Mouse (Mus musculus) stomach, embryonic 16.5 days (tissue): ENCODE measurements around the gene Fubp3. TPM values are rescaled to one million over a fixed set of nuclear protein-coding genes. Genes with fewer than 3 reads are reported as not detected.

Experiments used
- ATAC-seq: fragments of 200-750 bp; cut with Nextera tagmentation; 2 replicates; pipeline ENCODE4 v1.8.0; 2017; ENCODE audit warnings: moderate number of reproducible peaks, moderate TSS enrichment; ENCODE audit not compliant: insufficient read depth, low FRiP score
- H3K27ac ChIP-seq: fragments of 300-500 bp; sonication (generic); 2 replicates; pipeline ENCODE4 v1.5.1; 2014; ENCODE audit warnings: low read length
- H3K27me3 ChIP-seq: fragments of 300-500 bp; sonication (generic); 2 replicates; pipeline ENCODE4 v1.6.1; 2014; ENCODE audit warnings: low read length, control low read depth, mixed read lengths; ENCODE audit not compliant: control insufficient read depth, insufficient read depth
- H3K36me3 ChIP-seq: fragments of 300-500 bp; sonication (generic); 2 replicates; pipeline ENCODE4 v1.6.1; 2014; ENCODE audit warnings: low read length; ENCODE audit not compliant: control insufficient read depth, insufficient read depth
- H3K4me1 ChIP-seq: fragments of 300-500 bp; sonication (generic); 2 replicates; pipeline ENCODE4 v1.6.1; 2014; ENCODE audit warnings: low read length, control low read depth, mixed read lengths; ENCODE audit not compliant: control insufficient read depth, insufficient read depth
- H3K4me2 ChIP-seq: fragments of 300-500 bp; sonication (generic); 2 replicates; pipeline ENCODE4 v1.6.1; 2014; ENCODE audit warnings: low read depth, low read length, mixed read lengths
- H3K4me3 ChIP-seq: fragments of 300-500 bp; sonication (generic); replicated peaks from 2 replicates; pipeline ENCODE4 v1.5.1; 2014; ENCODE audit warnings: mild to moderate bottlenecking, low read length
- H3K9ac ChIP-seq: fragments of 300-500 bp; sonication (generic); 2 replicates; pipeline ENCODE4 v1.6.1; 2014; ENCODE audit warnings: low read length
- H3K9me3 ChIP-seq: fragments of 300-500 bp; sonication (generic); replicated peaks from 2 replicates; pipeline ENCODE4 v1.6.1; 2016; ENCODE audit warnings: low read length, control low read depth; ENCODE audit not compliant: control insufficient read depth
- WGBS: fragments of 180-500 bp; shearing (Covaris S2); extraction: QIAGEN DNeasy Blood & Tissue Kit; methylation state at CpG from one replicate; pipeline ENCODE4 v1.1.7; 2014; 5-methylcytosine and 5-hydroxymethylcytosine counted together
- polyA plus RNA-seq: library from polyadenylated mRNA; unstranded; fragments of >200 nt; fragmentation: Nextera tagmentation; extraction: Ambion mirVana; gene quantifications from 2 replicates; pipeline ENCODE4 v1.2.1, GENCODE M21; 2015

The Fubp3 gene
- polyA plus RNA-seq, 1 experiment from 2014 or later, result 73.1 TPM

DNA sequence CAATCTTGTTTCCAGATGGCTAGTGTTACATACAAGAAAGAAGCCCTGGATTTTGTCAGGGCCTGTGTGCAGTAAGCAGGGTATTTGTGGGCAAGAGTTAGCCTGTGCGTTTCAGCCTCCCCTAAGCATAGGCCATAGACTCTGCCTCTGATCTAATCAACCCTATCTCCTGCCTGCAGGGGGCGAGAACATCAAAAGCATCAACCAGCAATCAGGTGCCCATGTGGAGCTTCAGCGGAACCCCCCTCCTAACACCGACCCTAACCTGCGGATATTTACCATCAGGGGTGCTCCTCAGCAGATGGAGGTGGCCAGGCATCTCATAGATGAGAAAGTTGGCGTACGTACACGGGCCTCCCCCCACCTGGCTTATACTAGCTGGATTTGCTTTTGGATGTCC lies 38.9 kb downstream of the Fubp3 start:
- WGBS, result 83% methylated on average over 8 of the region's 8 CpGs
- no peaks in the 10 kb centered on the region for H3K9me3 ChIP-seq
- no peak overlapping the region for H3K4me2 ChIP-seq
- no peak overlapping the region for H3K9ac ChIP-seq
- H3K4me1 ChIP-seq, result no peaks in the 10 kb centered on the region
- peaks cover 21% of the 10 kb centered on the region for H3K36me3 ChIP-seq
- no peak overlapping the region for H3K4me3 ChIP-seq
- ATAC-seq, result no peak
- H3K27ac ChIP-seq, result no peak overlapping the region
- no peaks in the 10 kb centered on the region for H3K27me3 ChIP-seq

DNA sequence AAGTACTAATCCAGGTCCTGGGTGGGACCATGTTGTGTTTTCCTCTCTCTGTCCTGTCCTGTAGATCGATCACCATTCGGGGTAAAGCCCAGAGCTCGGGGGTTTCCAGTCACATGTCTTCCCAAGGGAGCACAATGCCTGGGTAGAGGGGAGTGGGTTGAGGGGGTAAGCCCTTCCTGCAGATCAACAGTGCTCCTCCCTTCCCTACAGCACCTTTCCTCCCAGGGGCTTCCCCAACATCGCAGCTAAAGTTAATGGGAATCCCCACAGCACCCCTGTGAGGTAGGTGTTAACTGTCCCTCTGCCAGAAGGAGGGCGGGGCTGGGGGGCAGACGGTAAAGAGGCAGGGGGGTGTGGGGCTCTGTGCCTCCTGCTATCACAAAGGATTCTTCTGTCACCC lies 40.2 kb downstream of the Fubp3 start:
- Histone ChIP-seq H3K36me3 (peaks cover 21% of the 10 kb centered on the region), H3K4me2 (no peak overlapping the region), H3K4me1 (no peaks in the 10 kb centered on the region), H3K27me3 (no peaks in the 10 kb centered on the region), H3K9ac (no peak overlapping the region), H3K27ac (no peak overlapping the region), H3K4me3 (no peak overlapping the region), H3K9me3 (no peaks in the 10 kb centered on the region)
- 71% methylated on average over 6 of the region's 6 CpGs for WGBS
- no peak for ATAC-seq

DNA sequence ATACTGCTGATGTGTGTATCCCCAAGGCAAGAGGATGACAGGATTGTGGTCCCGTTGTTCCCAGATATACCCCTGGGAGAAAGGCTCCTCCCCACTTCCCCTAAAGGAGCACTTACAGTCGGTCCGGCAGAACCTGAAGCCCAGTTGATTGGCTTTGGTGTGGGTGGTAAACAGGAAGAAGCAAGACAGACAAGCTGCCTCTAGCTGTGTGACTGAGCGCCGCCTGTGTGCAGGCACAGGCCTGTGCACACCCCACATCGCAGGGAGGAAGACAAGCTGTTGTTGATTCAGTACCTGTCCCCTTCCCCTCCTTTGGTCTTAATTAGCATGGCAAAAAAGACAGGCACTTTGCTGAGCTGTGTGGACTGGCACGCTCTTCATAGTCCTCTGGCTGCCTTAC lies 41.3 kb downstream of the Fubp3 start:
- WGBS, result 84% methylated on average over 7 of the region's 7 CpGs
- no peak overlapping the region for H3K4me2 ChIP-seq
- H3K27ac ChIP-seq, result no peak overlapping the region
- H3K36me3 ChIP-seq, result peaks cover 19% of the 10 kb centered on the region
- H3K9ac ChIP-seq, result no peak overlapping the region
- no peaks in the 10 kb centered on the region for H3K27me3 ChIP-seq
- H3K4me3 ChIP-seq, result no peak overlapping the region
- no peaks in the 10 kb centered on the region for H3K4me1 ChIP-seq
- H3K9me3 ChIP-seq, result no peaks in the 10 kb centered on the region
- ATAC-seq, result no peak

DNA sequence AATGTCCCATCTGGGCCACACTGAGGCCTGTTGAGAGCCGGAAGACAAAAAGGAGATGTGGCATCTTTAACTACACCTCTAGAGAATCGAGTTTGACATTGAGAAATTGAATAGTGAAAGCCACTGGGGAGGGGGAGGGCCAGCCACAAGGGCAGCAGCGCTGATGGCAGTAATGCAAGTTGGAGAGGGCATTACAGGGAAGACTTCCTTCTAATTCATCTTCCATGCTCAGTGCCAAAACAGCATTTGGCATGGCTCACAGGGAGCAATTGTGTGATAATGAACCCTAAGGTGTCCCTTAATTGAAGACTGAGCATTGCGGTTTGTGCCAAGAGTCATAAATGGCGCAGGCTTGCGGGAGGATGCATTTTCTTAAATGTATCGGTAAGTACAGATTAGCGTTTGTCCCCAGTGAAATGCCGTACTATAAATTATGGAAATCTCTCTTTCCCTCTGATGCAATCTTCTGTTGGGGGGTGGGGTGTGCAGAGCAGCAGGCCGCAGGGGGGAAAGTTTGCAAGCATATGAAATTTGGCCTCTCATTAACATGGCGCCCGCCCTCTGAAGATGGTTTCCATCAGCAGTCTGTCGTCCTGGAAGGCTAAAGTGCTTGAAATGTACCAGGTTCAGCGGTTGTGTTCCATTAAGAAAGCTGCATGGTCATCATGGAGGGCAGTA lies 46.2 kb downstream of the Fubp3 start:
- Histone ChIP-seq H3K27me3 (no peaks in the 10 kb centered on the region), H3K4me1 (no peaks in the 10 kb centered on the region), H3K4me3 (no peak overlapping the region), H3K9ac (no peak overlapping the region), H3K9me3 (no peaks in the 10 kb centered on the region), H3K36me3 (peaks cover 7% of the 10 kb centered on the region), H3K4me2 (no peak overlapping the region), H3K27ac (no peak overlapping the region)
- ATAC-seq, result no peak
- 77% methylated on average over 14 of the region's 14 CpGs for WGBS

DNA sequence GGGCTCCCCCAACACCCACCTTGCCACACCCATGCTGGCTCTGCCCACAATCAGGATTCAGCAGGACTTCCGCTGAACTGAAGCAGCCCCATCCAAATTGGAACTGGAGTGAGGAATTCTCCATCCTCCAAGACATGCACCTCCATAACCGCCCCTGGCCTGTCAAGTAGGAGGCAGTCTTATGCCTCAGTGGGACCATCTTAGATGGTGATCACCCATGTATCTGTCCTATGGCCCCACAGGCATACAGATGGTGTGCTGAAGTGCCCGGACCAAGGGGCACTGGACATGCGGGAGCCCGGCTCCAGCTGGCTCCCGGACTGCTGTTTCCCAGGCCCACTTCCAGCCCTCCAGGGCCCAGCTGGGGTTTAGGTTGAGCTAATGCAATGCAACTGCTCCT lies 46.8 kb downstream of the Fubp3 start:
- Histone ChIP-seq H3K27me3 (no peaks in the 10 kb centered on the region), H3K27ac (no peak overlapping the region), H3K4me2 (no peak overlapping the region), H3K4me3 (no peak overlapping the region), H3K4me1 (no peaks in the 10 kb centered on the region), H3K9me3 (0 out of 2 replicates have a peak, but pooled peaks cover 4% of the 10 kb centered on the region), H3K9ac (no peak overlapping the region), H3K36me3 (peaks cover 7% of the 10 kb centered on the region)
- ATAC-seq, result no peak
- 91% methylated on average over 6 of the region's 6 CpGs for WGBS

DNA sequence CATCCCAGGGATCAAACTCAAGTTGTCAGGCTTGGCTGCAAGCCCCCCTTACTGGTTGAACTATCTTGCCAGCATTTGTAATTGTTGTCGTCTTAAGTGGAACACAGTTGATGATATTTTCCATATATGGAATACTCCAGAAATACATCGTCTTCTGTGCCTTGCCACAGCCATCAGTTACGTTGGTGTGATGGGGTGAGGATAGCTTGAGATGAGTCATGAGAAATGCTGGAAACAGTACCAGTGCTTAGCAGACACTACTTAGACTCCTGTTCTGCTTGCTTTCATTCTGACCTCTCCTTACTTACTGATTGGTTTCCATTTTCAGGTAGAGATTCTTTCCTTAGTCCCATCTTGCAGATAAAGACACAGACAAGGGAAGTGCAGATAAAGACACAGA lies 61.1 kb downstream of the Fubp3 start:
- 38% methylated on average over 3 of the region's 3 CpGs for WGBS
- no peak overlapping the region for H3K4me3 ChIP-seq
- H3K9me3 ChIP-seq, result no peaks in the 10 kb centered on the region
- H3K27ac ChIP-seq, result no peak overlapping the region
- peaks cover 11% of the 10 kb centered on the region; the same call in 1 of the 2 replicates for H3K4me1 ChIP-seq
- no peak overlapping the region for H3K4me2 ChIP-seq
- ATAC-seq, result no peak
- H3K27me3 ChIP-seq, result peaks cover 70% of the 10 kb centered on the region
- no peaks in the 10 kb centered on the region for H3K36me3 ChIP-seq
- H3K9ac ChIP-seq, result no peak overlapping the region

DNA sequence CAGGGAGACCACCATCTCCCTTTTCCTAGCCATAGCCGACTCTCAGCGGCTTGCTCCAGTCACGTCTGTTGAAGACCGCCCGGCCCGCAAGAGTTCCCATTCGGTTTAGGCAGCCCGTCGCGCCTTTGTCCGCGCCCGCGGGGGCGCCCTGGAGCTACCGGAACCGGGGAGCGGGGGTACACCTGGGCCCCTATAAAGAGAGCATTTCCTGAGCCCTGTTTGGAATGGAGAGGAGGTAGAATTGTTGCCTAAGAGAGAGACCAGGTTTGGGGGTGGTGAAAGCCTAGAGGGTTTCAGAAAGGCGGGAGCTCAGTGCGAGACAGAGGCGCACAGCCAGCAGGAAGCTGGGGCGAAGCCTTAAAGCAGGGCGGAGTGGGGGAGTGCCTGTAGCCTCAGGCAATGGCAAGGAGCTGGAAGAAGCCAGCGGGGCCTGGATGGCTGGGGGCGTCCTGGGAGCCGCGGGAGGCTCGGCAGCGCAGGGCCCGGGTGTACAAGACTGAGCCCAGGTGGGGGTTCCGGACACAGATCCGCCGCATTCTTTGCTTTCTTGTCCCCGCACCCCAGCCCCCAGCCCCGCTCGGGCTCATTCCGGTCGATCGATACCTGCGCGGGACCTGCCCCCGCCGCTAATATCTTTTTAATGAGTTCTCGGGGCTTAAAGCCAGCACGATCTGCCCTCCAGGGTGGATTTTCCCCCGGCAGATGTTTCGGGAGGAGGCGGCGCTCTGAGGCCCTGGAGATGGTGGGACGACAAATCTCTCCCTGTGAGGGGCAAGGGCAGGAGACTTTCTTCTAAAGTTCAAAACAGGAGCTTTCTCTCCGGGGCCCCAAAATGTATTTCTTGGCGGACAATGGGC lies 63.1 kb downstream of the Fubp3 start:
- Histone ChIP-seq H3K4me1 (peaks cover 11% of the 10 kb centered on the region; the same call in 1 of the 2 replicates), H3K9me3 (no peaks in the 10 kb centered on the region), H3K4me2 (peak overlapping the region; percentile 27), H3K27me3 (peaks cover 89% of the 10 kb centered on the region), H3K36me3 (no peaks in the 10 kb centered on the region), H3K4me3 (peak overlapping the region; percentile 22), H3K9ac (no peak overlapping the region), H3K27ac (no peak overlapping the region)
- no peak for ATAC-seq
- WGBS, result 1% methylated on average over 52 of the region's 52 CpGs

DNA sequence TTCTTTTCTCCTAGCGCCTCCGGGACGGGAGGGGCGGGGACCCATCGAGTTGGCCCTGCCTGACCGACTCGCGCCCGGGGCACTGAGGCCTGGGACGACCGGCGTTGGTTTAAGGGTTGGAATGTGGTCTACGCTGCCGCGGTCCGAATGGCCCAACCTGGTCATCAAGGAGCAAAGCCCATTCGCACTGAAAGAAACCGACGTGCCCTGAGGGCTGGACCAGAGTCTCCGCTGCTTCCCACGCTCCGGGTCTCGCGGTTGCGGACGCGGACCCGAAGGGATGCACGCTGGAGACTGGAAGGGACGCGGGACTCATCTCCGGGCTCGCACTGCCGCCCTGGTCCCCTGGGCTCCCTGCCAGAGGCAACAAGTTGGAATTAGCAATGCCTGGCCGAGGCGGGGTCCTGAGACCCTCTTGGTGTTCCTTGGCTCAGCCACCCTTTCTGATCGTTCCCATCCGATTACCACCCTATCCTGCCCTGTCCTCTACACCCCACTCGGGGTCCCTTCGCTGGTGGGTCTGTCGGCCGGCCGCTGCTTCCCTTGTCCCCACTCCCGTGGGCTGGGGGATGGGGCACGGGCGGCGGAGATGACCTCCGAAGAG lies 63.8 kb downstream of the Fubp3 start:
- H3K4me1 ChIP-seq, result peaks cover 11% of the 10 kb centered on the region; the same call in 1 of the 2 replicates
- H3K27ac ChIP-seq, result no peak overlapping the region
- peaks cover 92% of the 10 kb centered on the region for H3K27me3 ChIP-seq
- H3K36me3 ChIP-seq, result no peaks in the 10 kb centered on the region
- H3K4me3 ChIP-seq, result peak overlapping the region; percentile 22
- ATAC-seq, result no peak
- H3K9me3 ChIP-seq, result no peaks in the 10 kb centered on the region
- WGBS, result under 1% methylated on average over 48 of the region's 48 CpGs
- H3K9ac ChIP-seq, result no peak overlapping the region
- H3K4me2 ChIP-seq, result 0 out of 2 replicates have a peak overlapping the region, but pooled peaks have one; percentile 5

DNA sequence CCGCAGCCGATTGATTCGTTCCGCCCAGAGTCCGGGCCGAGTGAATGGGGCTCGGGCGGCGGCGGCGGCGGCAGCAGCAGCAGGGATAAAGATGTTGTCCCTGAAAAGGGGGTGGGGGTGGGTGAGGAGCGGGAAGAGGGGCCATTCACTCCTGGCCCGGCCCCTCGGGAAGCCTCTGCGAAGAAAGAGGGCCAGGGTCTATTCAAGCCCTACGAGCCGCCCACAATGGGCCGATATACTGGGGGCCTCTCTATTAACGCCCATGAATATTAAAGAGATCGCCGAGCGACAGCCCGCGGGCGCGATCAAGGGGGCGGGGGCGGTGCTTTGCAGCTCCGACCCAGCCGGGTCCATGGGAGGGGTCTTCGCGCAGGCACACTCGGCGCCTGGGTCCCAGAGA lies 64.3 kb downstream of the Fubp3 start:
- Histone ChIP-seq H3K27ac (no peak overlapping the region), H3K9ac (no peak overlapping the region), H3K9me3 (no peaks in the 10 kb centered on the region), H3K4me2 (peak overlapping the region; percentile 14; the same call in 1 of the 2 replicates), H3K36me3 (no peaks in the 10 kb centered on the region), H3K4me3 (no peak overlapping the region; the same call in 1 of the 2 replicates), H3K4me1 (peaks cover 11% of the 10 kb centered on the region; the same call in 1 of the 2 replicates), H3K27me3 (peaks cover 93% of the 10 kb centered on the region)
- 1% methylated on average over 35 of the region's 35 CpGs for WGBS
- no peak for ATAC-seq
